Mouse (Mus musculus): ENCODE data around the gene Zcchc4. TPM values are rescaled to one million over a fixed set of nuclear protein-coding genes. Genes with fewer than 3 reads are reported as not detected.

Zcchc4 gene
- total and polyA plus RNA-seq, 3 experiments: 0.67 to 1.0 TPM; not detected in 1

- H3K4me1 ChIP-seq (ENCODE audit: control insufficient read depth in 1 of 2, insufficient read depth in 2 of 2, low read length in 2 of 2): peaks cover 17% of the 10 kb centered on the region in 2 experiments
- TF ChIP-seq RAD21 (IDR thresholded peaks at IDR 0.05; ENCODE audit: low read depth, low read length): no peak
- TF ChIP-seq ZKSCAN1 (IDR thresholded peaks at IDR 0.05; ENCODE audit: low read depth, low read length): no peak
- TF ChIP-seq TAL1 (IDR thresholded peaks at IDR 0.05; ENCODE audit: low read length): no peak
- no peak for TF ChIP-seq MYC (IDR thresholded peaks at IDR 0.05; ENCODE audit: low read depth, low read length)
- TF ChIP-seq SMC3 (IDR thresholded peaks at IDR 0.05; ENCODE audit: low read depth, low read length): no peak
- no peak for TF ChIP-seq USF2 (IDR thresholded peaks at IDR 0.05; ENCODE audit: borderline replicate concordance in 1 of 2, insufficient read depth in 1 of 2, low read depth in 1 of 2, low read length in 2 of 2)
- no peak for TF ChIP-seq ETS1 (IDR thresholded peaks at IDR 0.05; ENCODE audit: low read depth, low read length)
- no peak for TF ChIP-seq EP300 (IDR thresholded peaks at IDR 0.05; ENCODE audit: low read depth in 1 of 2, low read length in 2 of 2)
- no peak for TF ChIP-seq GABPA (IDR thresholded peaks at IDR 0.05; ENCODE audit: low read depth, low read length)
- no peak for TF ChIP-seq RCOR1 (IDR thresholded peaks at IDR 0.05; ENCODE audit: low read depth, low read length)
- TF ChIP-seq TCF12 (IDR thresholded peaks at IDR 0.05; ENCODE audit: low read depth, low read length): no peak
- TF ChIP-seq KAT2A (conservative IDR thresholded peaks at IDR 0.05; ENCODE audit: low read depth, low read length): no peak
- TF ChIP-seq POLR2AphosphoS5 (IDR thresholded peaks at IDR 0.05; ENCODE audit: borderline replicate concordance, low read depth, low read length): no peak
- TF ChIP-seq USF1 (IDR thresholded peaks at IDR 0.05; ENCODE audit: low read depth, low read length): no peak
- no peak for TF ChIP-seq ELF1 (IDR thresholded peaks at IDR 0.05; ENCODE audit: low read depth, low read length)
- peaks cover 0 to 19% of the 10 kb centered on the region in 2 experiments; a peak in 2 of 4 replicates for H3K36me3 ChIP-seq (ENCODE audit: control insufficient read depth in 1 of 2, insufficient read depth in 2 of 2, low read length in 2 of 2)
- H3K9me3 ChIP-seq (replicated peaks; ENCODE audit: insufficient read depth, low read length): no peaks in the 10 kb centered on the region
- no peak for DNase-seq (ENCODE audit: low read depth, low spot score)
- H3K79me2 ChIP-seq (ENCODE audit: control insufficient read depth, insufficient read depth, low read length, poor library complexity): no peaks in the 10 kb centered on the region
- no peak overlapping the region for H3K27ac ChIP-seq (ENCODE audit: control insufficient read depth, low read depth, low read length)
- H3K4me3 ChIP-seq (ENCODE audit: control insufficient read depth in 1 of 2, insufficient read depth in 1 of 2, low read depth in 2 of 2, low read length in 2 of 2): no peak overlapping the region
- no peak overlapping the region for H3K9ac ChIP-seq (ENCODE audit: control insufficient read depth, low read depth, low read length, poor library complexity, severe bottlenecking)
- no peaks in the 10 kb centered on the region for H3K27me3 ChIP-seq (ENCODE audit: control insufficient read depth in 1 of 2, insufficient read depth in 2 of 2, low read length in 2 of 2)
Observed at GRCm38 (mm10) chr5:52782523-52783250, 7.5 kb downstream of the Zcchc4 start.

GRCm38 (mm10) chr5:52783251-52783620 is 8.0 kb downstream of the Zcchc4 start:
- no peak for TF ChIP-seq RAD21 (IDR thresholded peaks at IDR 0.05; ENCODE audit: low read depth, low read length)
- TF ChIP-seq GABPA (IDR thresholded peaks at IDR 0.05; ENCODE audit: low read depth, low read length): no peak
- TF ChIP-seq MEF2A (IDR thresholded peaks at IDR 0.05; ENCODE audit: extremely low read depth, insufficient replicate concordance, low read depth, low read length, poor library complexity, severe bottlenecking): no peak
- TF ChIP-seq BHLHE40 (IDR thresholded peaks at IDR 0.05; ENCODE audit: borderline replicate concordance, low read depth, low read length): no peak
- no peak for TF ChIP-seq POLR2A (IDR thresholded peaks at IDR 0.05; ENCODE audit: control insufficient read depth in 1 of 2, insufficient read depth in 1 of 2, low read depth in 1 of 2, low read length in 2 of 2, poor library complexity in 1 of 2)
- TF ChIP-seq MAX (IDR thresholded peaks at IDR 0.05; ENCODE audit: low read length): no peak
- no peak for TF ChIP-seq CHD2 (IDR thresholded peaks at IDR 0.05; ENCODE audit: low read length)
- TF ChIP-seq NRF1 (IDR thresholded peaks at IDR 0.05; ENCODE audit: insufficient read depth, low read depth, low read length, poor library complexity, severe bottlenecking): no peak
- TF ChIP-seq E2F4 (IDR thresholded peaks at IDR 0.05; ENCODE audit: borderline replicate concordance, low read depth, low read length): no peak
- no peak for TF ChIP-seq JUND (IDR thresholded peaks at IDR 0.05; ENCODE audit: low read depth, low read length)
- no peak for TF ChIP-seq ZMIZ1 (IDR thresholded peaks at IDR 0.05; ENCODE audit: low read depth, low read length)
- TF ChIP-seq MXI1 (IDR thresholded peaks at IDR 0.05; ENCODE audit: low read depth, low read length): no peak
- Histone ChIP-seq H3K4me1 (ENCODE audit: control insufficient read depth in 1 of 2, insufficient read depth in 2 of 2, low read length in 2 of 2) (peaks cover 16 to 19% of the 10 kb centered on the region in 2 experiments), H3K9me3 (replicated peaks; ENCODE audit: insufficient read depth, low read length) (no peaks in the 10 kb centered on the region), H3K36me3 (ENCODE audit: control insufficient read depth in 1 of 2, insufficient read depth in 2 of 2, low read length in 2 of 2) (peaks cover 0 to 21% of the 10 kb centered on the region in 2 experiments; a peak in 2 of 4 replicates), H3K4me3 (ENCODE audit: control insufficient read depth in 1 of 2, insufficient read depth in 1 of 2, low read depth in 2 of 2, low read length in 2 of 2) (no peak overlapping the region), H3K79me2 (ENCODE audit: control insufficient read depth, insufficient read depth, low read length, poor library complexity) (no peaks in the 10 kb centered on the region), H3K9ac (ENCODE audit: control insufficient read depth, low read depth, low read length, poor library complexity, severe bottlenecking) (no peak overlapping the region), H3K27me3 (ENCODE audit: control insufficient read depth in 1 of 2, insufficient read depth in 2 of 2, low read length in 2 of 2) (no peaks in the 10 kb centered on the region), H3K27ac (ENCODE audit: control insufficient read depth, low read depth, low read length) (no peak overlapping the region)
- DNase-seq (ENCODE audit: low read depth, low spot score): no peak

Measured in MEL (cell line).